Mouse (Mus musculus): ENCODE data around the gene Krtdap.
"Not testable (repeated sequence)": the region's sequence is repeated elsewhere in the genome, so short reads cannot be mapped to it uniquely, and the experiment has no call there.

Gene Krtdap

DNA sequence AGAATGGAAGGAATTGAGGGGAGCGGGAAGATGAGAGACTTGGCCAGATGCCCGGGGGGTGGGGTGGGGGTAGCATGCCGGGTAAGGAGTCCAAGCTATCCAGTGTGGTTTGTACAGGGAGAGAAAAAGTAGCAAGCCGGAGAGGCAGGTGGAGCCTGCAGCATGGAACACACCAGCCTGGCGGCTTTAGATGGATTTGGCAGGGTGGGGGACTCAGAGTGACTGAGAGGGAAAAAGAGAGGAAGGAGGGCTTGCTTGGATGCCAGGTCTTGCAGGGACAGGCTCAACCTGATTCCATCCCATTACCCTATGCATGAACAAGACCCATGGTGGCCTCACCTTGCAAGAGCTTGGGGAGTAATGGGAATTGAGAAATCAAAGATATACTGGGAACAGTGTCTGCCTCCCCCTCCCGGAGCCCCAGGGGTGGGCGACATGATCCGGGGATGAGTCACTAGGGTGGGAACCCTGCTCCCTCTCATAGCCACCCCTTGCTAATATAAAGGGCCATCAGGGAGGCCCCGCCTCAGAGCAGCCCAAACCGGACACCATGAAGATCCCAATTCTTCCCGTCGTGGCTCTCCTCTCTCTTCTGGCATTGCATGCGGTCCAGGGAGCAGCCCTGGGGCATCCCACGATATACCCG lies at the start of gene Krtdap:
Gene Krtdap, plus strand, starts transcription at position 520 of the 646 bp plus-strand sequence.
- no peak for DNase-seq (ENCODE audit: low spot score in 2 of 2)

DNA sequence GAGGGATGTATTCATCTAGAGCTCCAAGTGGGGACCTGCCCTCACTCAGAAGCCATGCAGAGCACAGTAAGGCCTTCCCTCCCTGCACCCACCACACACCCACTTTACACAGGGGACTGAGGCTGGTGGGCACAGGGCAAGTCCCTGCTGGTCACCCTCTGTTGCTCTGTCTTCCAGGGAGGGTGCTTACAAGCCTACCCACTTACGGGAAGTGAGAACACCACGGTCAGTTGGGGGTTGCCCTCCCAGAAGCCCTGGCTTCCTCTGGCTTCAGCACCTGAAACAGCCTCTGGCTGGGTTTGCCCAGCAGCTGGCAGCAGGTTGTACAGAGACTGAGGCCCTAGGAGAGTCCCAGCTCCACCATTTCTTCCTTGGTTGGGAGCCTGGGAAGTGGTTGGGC lies 45.1 kb upstream of the Krtdap start:
- peak; percentile 67 to 71 for DNase-seq (ENCODE audit: low spot score in 2 of 2)

DNA sequence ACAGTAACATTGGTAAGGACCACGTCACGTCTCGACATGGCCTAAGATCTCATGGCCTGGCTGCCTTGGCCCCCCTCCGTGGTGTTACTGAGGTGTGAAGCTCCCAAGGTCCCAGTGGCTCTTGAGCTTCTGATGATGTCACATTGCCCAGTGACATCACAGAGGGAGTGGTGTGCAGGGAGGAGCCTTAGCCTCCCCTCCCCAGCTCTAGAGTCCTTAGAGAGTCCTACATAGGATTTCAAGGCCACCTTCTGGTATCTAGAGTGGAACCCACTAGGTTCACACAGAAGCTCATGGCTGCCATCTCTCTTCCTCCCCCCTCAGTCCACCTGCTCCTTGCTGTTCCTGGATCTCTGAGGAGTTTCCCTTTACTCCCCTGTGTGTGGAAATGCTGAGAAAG lies 44.1 kb upstream of the Krtdap start, which contains the start of gene Gapdhs:
Gene Gapdhs, minus strand, starts transcription at position 65 of the 400 bp plus-strand sequence.
- DNase-seq (ENCODE audit: low spot score in 2 of 2): not testable (repeated sequence)

DNA sequence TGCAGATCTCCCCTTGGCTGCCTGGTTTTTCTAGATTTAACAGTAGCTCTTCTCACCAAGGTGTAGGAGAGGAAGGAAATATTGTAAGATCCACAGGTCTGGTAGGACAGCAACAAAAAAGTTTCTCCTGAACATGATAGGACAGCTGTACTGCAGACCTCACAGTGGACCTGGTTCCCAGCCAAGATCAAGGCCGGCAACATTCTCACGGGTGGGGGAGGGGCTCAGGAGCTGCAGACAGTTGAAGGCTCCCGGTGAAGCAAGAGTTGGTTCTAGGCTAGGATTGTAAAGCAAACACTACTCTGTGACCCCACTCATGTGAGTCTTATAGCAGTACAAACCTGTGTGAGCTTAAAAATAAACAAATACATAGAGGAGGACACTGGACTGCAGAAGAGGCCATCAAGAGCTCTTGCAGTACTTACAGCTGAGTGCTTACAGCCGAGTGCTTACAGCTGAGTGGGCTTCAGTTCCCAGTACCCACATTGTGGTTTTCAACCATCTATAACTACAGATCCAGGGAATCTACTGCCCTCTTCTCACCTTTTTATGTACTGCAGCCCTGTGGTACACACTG lies 43.6 kb upstream of the Krtdap start:
- DNase-seq (ENCODE audit: low spot score in 2 of 2): no peak

DNA sequence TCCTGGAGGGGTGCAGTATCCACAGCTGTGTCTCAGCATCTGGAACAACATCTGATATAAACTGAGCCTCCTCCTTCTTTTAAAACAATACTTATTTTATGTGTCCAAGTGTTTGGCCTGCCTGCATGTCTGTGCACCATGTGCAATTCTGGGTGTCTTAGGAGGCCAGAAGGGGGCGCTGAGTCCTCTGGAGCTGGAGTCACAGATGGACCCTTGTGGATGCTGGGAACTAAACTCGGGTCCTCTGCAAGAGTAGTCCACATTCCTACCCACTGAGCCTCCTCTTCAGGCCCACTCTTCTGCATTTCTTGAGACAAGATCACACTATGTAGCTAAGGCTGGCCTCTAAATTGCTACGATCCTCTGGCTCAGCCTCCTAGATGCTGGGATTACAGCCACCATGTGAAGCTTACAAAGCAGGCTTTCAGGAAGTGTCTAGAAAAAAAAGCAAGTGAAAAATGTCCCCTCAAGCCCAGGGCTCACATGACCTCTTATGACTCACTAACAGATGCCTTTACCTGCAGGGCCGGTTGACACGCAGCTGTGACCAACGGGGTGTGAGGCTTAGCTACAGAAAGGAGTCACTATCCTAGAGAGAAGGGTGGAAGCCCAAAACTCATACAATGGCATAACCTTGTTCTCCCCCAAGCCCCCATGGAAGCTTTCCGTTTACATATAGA lies 40.0 kb upstream of the Krtdap start:
- DNase-seq (ENCODE audit: low spot score in 2 of 2): no peak

DNA sequence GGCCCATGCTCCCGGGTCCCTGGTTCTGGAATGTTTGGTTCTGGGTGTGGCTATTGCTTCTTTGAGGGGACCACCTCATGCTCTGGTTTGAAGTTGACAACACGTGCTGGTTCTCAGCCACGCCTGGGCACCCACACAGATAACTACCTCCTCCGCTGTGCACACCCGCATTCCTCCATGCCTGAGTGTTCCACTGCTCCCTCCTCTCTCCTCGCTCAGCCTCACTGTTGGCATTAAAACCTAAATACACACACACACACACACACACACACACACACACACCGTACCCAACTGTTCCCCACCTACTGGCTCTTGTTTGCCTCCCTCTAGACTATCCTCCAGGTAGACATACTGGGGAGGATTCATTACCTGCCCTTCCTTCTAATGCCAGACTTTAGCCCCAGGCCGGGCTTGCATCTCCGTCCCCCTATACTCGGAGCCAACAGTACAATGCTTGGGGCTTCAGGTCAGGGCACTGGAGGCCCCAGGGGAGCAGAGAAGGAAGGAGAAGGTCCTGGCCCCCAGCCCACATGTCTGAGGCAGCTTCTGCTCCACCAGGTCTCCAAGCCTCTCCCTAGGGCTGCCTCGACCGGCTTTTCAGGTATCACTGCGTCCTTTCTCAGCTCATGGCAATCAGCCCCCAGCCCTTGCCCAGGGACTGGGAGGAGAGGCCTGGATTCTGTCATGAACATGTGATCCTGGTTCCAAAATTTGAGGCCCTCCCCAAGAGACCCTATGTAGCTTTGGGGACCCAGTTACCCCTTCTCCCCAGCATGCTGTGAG lies 37.7 kb upstream of the Krtdap start:
- no peak for DNase-seq (ENCODE audit: low spot score in 2 of 2)

DNA sequence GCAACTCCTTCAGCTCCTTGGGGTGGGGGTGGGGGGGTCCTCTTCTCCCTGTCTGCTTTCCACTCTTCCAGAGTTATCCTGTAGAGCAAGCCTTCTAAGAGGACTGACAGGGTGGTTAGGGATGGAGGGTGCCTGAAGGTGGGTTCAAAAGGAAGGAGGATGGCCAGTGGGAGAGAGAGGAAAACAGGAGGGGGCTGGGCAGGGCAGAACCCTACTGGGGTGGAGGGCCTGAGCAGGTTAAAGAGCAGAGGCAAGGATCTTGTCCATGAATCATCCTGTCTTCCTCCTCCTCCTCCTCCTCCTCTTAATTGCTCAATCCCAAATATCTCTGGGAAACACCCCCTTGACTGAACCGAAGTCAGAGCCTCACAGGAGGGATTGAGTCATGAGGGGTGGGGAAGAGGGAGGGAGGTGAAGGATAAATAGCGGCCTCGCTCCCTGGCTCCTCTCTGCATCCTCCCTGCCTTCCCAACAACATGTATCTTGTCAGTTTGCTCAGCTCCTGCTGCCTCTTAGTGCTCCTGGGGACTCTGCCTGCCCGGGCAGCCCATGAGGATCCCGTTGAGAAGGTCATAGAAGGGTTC lies 36.5 kb upstream of the Krtdap start, which contains the start of gene Sbsn:
Gene Sbsn, plus strand, starts transcription at position 386 of the 584 bp plus-strand sequence.
- no peak for DNase-seq (ENCODE audit: low spot score in 2 of 2)

DNA sequence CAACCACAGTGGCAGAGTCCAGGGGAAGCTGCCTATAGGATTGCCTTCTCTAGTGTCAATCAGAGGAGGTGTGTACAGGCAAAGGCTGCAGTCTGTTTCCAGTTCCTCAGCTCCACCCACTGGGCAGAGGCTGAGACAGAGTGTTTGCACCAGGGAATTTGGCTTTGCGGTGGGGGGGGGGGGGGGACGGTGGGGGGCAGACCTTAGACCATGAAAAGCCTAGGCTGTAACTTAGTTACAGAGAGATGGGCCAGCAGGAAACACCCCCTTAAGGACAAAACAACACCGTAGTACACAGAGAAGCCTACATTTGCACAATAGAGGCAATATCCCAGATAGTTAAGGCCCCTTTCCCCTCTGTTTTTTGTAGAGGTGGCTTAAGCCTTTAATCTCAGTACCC lies 30.7 kb upstream of the Krtdap start:
- no peak for DNase-seq (ENCODE audit: low spot score in 2 of 2)

DNA sequence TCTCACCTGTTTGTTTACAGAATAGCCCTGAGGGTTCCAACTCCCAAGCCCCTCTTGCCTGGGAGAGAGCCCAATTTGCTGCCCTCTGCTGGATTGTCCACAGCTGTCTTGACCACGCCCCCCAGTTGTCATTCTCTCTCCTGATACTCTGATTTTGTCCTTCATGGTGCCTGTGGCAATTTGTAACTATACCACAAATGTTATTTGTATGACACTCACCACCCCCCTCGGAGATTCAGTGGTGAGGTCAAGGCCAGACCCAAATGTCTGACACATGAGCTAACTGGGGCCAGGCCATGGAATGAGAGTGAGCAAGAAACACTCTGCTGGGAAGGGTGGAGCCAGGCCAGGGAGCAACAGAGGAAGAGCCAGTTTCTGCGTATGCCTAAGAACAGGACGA lies 28.8 kb upstream of the Krtdap start:
- DNase-seq (ENCODE audit: low spot score in 2 of 2): no peak

DNA sequence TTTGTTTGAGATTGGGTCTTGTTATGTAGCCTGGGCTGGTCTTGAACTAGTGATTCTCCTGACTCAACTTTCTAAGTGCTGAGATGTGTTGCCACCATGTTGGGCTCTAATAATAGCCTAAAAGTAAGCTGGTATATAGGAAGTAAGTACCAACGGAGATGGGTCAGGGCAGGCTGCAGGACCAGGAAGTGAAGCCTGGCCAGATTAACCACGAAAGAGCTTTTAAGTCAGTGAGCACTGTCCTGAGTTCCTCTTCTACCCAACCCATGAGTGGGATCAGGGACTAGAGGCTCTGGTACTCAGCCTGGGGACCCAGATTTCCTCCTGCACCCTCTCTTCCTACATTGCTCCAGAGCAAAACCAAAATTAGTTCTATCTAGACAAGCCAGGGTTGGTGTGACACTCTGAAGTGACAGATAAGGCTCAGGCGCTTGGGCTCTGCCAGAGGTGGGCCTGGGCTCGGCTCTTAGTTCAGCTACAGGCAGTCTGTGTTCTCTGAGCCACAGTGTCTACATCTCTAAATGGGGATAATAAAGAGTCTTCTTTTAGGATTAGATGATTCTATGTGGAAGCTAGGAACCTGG lies 25.8 kb upstream of the Krtdap start:
- peak; percentile 15 to 16 for DNase-seq (ENCODE audit: low spot score in 2 of 2)

DNA sequence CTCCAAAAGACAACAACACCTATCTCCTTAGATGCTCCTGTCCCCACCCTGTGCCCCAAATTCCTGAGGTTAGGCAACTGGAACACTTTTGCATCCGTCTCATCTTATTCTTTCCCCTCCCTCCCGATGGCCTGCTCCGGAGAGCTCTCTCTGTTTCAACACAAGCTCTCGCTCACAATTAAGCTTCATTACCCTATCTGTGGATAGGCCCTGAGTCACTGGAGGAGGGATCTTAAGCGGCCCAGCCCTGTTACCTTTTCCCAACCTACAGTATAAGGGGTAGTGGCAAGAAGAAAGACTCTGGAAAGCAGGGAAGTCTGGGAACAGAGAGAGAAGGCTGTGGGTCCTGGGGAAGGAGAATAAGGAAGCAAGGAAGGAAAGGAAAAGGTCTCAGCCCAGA lies 24.2 kb upstream of the Krtdap start, which contains the start of gene Dmkn:
Gene Dmkn, plus strand, starts transcription at position 301 of the 400 bp plus-strand sequence.
- DNase-seq (ENCODE audit: low spot score in 2 of 2): no peak

DNA sequence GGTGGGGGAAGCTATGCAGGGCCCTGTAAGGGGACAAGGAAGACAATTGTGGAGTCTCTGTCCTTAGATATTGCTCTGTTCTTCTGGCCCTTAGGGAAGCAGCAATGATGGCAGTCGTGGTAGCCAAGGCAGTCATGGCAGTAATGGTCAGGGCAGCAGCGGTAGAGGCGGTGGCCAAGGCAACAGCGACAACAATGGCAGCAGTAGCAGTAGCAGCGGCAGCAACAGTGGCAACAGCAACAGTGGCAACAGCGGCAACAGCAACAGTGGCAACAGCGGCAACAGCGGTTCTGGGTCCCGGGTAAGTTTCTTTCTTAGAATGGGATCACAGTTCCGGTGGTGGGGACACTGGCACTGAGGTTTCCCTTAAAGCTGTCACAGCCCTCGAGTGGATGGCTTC lies 22.5 kb upstream of the Krtdap start:
- no peak for DNase-seq (ENCODE audit: low spot score in 2 of 2)

DNA sequence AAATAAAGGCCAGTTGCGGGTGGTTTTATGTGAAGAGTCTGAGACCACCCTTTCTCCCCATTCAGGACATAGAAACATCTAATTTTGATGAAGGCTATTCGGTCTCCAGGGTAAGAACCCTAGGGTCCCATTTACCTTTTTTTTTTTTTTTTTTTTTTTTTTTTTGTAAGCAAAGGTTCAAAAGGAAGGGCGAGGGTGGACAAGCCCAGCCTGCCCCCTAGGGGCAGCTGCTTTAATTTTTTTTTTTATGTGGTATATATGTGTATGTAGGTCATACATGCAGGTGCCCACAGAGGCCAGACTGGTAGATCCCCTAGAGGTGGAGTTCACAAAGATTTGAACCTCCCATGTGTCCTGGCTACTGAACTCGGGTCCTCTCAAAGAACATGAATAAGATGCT lies 21.3 kb upstream of the Krtdap start:
- DNase-seq (ENCODE audit: low spot score in 2 of 2): no peak

DNA sequence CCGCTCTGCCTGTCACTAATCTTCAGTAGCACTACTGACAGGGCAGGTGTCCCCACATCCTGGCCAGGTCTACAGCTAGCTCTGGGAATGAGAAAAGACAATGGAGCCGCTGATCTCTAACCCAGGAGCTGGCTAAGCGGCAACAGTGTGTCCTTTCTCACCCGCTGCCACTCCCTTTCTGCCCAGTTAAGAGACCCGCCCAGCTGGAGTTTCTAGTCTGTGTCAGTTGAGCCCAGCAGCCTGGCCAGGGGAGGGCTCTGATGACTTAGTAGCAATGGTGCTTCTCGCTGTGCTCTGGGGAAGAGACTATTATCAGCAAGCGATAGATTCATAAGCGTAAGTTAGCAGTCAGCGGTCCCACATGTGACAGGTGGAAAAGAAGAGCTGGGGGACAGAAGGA lies 18.5 kb upstream of the Krtdap start:
- peak; percentile 17 to 21 for DNase-seq (ENCODE audit: low spot score in 2 of 2)

DNA sequence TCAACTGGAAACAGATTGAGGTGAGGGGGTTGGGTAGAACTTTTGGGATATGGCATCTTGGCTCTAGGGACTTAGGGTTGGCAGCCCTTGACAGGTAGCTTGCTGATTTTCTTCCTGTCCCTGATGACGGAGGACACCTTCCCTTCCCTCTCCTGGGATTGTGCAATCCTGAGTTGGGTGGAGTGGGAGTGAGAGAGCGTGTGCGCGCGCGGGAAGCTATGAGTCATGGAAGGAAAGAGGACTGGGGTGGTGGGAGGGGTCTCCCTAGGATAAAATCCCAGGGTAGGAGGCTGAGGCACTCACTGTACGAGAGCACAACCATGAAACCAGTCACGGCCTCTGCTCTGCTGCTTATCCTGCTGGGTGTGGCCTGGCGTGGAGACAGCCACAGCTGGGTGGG lies 11.6 kb upstream of the Krtdap start:
- no peak for DNase-seq (ENCODE audit: low spot score in 2 of 2)

DNA sequence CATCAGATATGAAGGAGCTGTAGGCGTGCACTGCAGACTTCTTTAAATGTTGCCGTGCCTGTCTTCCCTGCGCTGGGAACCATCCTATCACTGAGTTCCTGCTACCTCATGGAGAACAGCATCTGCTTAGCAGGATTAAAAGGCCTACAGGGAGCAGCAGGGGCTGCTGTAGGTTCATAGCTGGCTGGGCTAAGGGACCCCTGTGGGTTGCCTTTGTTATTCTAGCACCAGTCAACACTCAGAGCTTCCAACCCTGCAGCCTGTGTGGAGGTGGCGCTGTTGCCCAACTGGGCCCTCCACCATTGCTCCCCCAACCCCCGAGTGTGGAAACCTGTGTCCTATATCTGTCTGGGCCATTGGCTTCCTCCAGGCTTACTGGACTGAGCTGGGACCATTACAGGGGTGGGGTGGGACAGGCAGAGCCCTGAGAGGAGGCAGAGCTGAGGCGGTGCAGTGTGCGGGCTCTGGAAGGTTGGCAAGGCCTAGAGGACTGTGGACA lies 10.6 kb upstream of the Krtdap start:
- DNase-seq (ENCODE audit: low spot score in 2 of 2): no peak

DNA sequence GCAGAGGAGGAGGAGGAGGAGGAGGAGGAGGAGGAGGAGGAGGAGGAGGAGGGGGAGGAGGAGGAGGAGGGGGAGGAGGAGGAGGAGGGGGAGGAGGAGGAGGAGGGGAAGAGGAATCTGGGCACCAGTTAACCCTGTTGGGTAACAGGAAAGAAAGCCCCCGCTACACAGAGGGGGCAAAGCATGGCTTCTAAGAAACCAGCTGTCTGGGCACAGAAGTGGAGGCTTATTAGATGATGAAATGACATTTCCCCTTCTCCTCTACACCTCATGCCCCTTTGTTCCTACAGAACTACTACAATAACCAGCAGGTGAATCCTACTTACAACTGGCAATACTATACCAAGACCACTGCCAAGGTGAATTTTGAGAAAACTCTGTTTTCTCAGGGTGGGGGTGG lies 9.8 kb upstream of the Krtdap start:
- no peak for DNase-seq (ENCODE audit: low spot score in 2 of 2)

DNA sequence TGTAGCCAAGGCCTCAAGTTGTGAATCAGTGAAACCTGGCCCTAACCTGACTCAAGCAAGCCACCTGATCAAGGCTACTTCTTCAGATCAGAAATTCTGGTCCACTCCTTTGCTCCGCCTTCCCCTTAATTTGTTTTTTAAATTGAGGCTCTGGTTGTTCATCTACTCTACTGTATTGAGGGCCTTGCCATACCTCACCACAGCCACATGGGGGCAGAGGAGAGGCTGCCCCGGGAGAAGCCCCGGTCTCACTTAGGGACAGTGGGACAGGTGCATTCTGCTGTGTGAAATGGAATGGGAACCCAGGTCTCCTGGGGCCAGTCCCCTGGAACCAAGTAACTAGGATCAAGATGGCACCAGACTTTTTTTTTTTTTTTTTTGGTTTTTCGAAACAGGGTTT lies 5.9 kb upstream of the Krtdap start:
- DNase-seq (ENCODE audit: low spot score in 2 of 2): peak in 1 of 2 experiments; percentile 15

DNA sequence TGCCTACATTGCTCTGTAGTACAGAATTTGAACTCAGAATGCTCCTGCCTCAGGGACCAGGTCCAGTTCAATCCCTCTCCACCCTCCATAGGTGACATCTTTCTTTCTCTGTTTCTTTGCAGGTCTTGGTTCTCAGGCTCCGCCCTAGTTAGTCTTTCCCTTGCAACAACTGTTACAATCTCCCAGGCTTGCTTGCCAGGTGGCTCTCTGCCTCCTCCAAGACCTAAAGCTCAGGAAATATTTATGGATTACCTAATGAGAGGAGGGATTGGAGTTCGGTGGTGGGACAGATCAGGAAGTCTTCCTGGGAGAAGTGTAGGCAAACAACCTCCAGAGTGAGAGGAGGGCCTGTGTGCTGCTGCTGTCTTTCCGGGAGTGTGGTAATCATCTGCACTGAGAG lies 5.0 kb upstream of the Krtdap start:
- no peak for DNase-seq (ENCODE audit: low spot score in 2 of 2)

DNA sequence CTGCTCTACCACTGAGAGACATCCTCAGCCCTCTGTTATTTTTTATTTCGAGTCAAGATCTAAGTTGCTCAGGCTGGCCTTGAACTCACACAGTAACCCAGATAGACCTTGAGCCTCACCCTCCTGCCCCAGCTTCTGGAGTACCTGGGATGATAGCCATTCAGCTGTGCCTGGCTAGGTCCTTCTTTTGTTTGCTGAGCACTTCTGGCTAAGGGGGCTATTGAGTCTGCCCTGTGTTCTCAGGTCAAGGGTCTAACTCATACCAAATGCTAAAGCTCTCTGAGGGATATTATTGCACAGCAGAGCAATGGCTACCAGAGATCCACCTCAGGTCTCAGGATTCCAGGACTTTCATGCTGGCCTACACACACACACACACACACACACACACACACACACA lies 2.5 kb upstream of the Krtdap start:
- no peak for DNase-seq (ENCODE audit: low spot score in 2 of 2)
